In genomic region chr5:34335539-34336096, GRCm38 (mm10) we compare ENCODE assay signal across 9 mouse cellular contexts. TPM values are rescaled to one million over a fixed set of nuclear protein-coding genes. Genes with fewer than 3 reads are reported as not detected.
A peak's percentile ranks its signal among the peaks of the same experiment; 100 is the strongest.
DNase-seq lines count a peak whose midpoint lies in the region; ATAC-seq and TF ChIP-seq lines count a peak whose summit lies in the region.
"Had no signal": no experiment of that assay in that cellular context is flagged by ENCODE, and none has a peak within 500 bp of the region (broad histone marks: within the 10 kb centered on the region; RNA-seq: fewer than 3 reads in every experiment).

No protein-coding gene starts in this region.

- intact Hi-C loops in gastrocnemius, postnatal 14 days (cut with DNase I; ENCODE audit: low total_unique reads) = loop anchor here (10.0 kb wide), 1 partner anchor 131 kb away; no protein-coding TSS in a partner anchor

- H3K27me3 ChIP-seq in lung, embryonic 16.5 days (ENCODE audit: control insufficient read depth, insufficient read depth, low read depth, low read length) = no peaks in the 10 kb centered on the region
- H3K27me3 ChIP-seq in intestine, embryonic 14.5 days (replicated peaks; ENCODE audit: control insufficient read depth, insufficient read depth, low read length) = no peaks in the 10 kb centered on the region

- peak overlapping the region; percentile 99 for H3K9ac ChIP-seq in lung, embryonic 16.5 days (ENCODE audit: low read length)
- peak overlapping the region; percentile 98 for H3K9ac ChIP-seq in intestine, embryonic 14.5 days (ENCODE audit: low read length)

- TF ChIP-seq CTCF in cortical plate, adult 2 months (IDR thresholded peaks at IDR 0.05; ENCODE audit: extremely low read depth, insufficient read depth, low read length) = no peak

- peaks cover 11% of the 10 kb centered on the region for H3K4me1 ChIP-seq in lung, embryonic 16.5 days (replicated peaks; ENCODE audit: control insufficient read depth, insufficient read depth, low read length)
- H3K4me1 ChIP-seq in cortical plate, adult 2 months (ENCODE audit: control insufficient read depth, insufficient read depth, low read length) = peaks cover 3% of the 10 kb centered on the region; the same call in 1 of the 2 replicates
- H3K4me1 ChIP-seq in intestine, embryonic 14.5 days (replicated peaks; ENCODE audit: control insufficient read depth, insufficient read depth, low read length) = peaks cover 14% of the 10 kb centered on the region

- 1% methylated on average over 21 of the region's 21 CpGs for WGBS in lung, embryonic 16.5 days
- WGBS in intestine, embryonic 14.5 days = 1% methylated on average over 21 of the region's 21 CpGs

- peak overlapping the region; percentile 99 for H3K4me3 ChIP-seq in lung, embryonic 16.5 days (ENCODE audit: low read length)
- H3K4me3 ChIP-seq in cortical plate, adult 2 months (ENCODE audit: insufficient read depth, low read length) = peak overlapping the region; percentile 82
- H3K4me3 ChIP-seq in intestine, embryonic 14.5 days (ENCODE audit: low read depth, low read length) = peak overlapping the region; percentile 73

- ATAC-seq in lung, embryonic 16.5 days (ENCODE audit: low read depth) = peak; percentile 59
- no peak; the same call in none of the 2 replicates for ATAC-seq in intestine, embryonic 14.5 days (replicated peaks; ENCODE audit: low FRiP score, low TSS enrichment, low read depth)
- peak; percentile 19 for ATAC-seq in megakaryocyte-erythroid progenitor cell, adult 5-6 weeks (replicated peaks; ENCODE audit: low FRiP score, low TSS enrichment, poor library complexity, severe bottlenecking)

- H3K27ac ChIP-seq in lung, embryonic 16.5 days (ENCODE audit: low read length) = peak overlapping the region; percentile 94
- H3K27ac ChIP-seq in cortical plate, adult 2 months (ENCODE audit: insufficient read depth, low read length) = peak overlapping the region; percentile 76
- peak overlapping the region; percentile 88 for H3K27ac ChIP-seq in intestine, embryonic 14.5 days (ENCODE audit: low read depth)

- no peaks in the 10 kb centered on the region for H3K9me3 ChIP-seq in lung, embryonic 16.5 days (ENCODE audit: control insufficient read depth, low read length)
- no peaks in the 10 kb centered on the region for H3K9me3 ChIP-seq in intestine, embryonic 14.5 days (ENCODE audit: control insufficient read depth, low read length)

- peaks cover 4% of the 10 kb centered on the region; the same call in 1 of the 2 replicates for H3K36me3 ChIP-seq in lung, embryonic 16.5 days (ENCODE audit: control insufficient read depth, insufficient read depth, low read length)
- H3K36me3 ChIP-seq in intestine, embryonic 14.5 days (ENCODE audit: control insufficient read depth, insufficient read depth, low read length) = peaks cover 11% of the 10 kb centered on the region; the same call in 1 of the 2 replicates

- H3K4me2 ChIP-seq in lung, embryonic 16.5 days (ENCODE audit: low read depth, low read length) = peak overlapping the region; percentile 85
- peak overlapping the region; percentile 95 for H3K4me2 ChIP-seq in intestine, embryonic 14.5 days (ENCODE audit: low read length)

- no peak for DNase-seq in lung, postnatal 4 days
- DNase-seq in intestine, embryonic 14.5 days (ENCODE audit: low spot score) = no peak
- no peak for DNase-seq in ovary, adult 18-20 months (ENCODE audit: low spot score)
- no peak for DNase-seq in cerebellum, postnatal 10 days
- no peak for DNase-seq in gastrocnemius, postnatal 14 days

- TF ChIP-seq POLR2A in cortical plate, adult 2 months (IDR thresholded peaks at IDR 0.05; ENCODE audit: extremely low read depth, insufficient read depth, low read length) = no peak

RNA-seq across cellular contexts. Expression of gene Rnf4, which starts 0.5 kb away (rescaled TPM):
- 147 and 158 TPM in 2 replicates for polyA plus RNA-seq in lung, embryonic 16.5 days (2015; fragmentation: Nextera tagmentation; extraction: Ambion mirVana)
- 82.6 and 88.2 TPM in 2 replicates for polyA plus RNA-seq in cortical plate, adult 2 months (2012; rRNA removed)
- 172 and 197 TPM in 2 replicates for polyA plus RNA-seq in intestine, embryonic 14.5 days (2014; fragmentation: Nextera tagmentation; extraction: Ambion mirVana)
- 116 and 123 TPM in 2 replicates for total RNA-seq in megakaryocyte-erythroid progenitor cell, adult 5-6 weeks (2014; fragmentation: Nextera tagmentation)
- total RNA-seq in megakaryocyte-erythroid progenitor cell, adult 5-6 weeks (2017) = 112 and 149 TPM in 2 replicates
- total RNA-seq in gastrocnemius, postnatal 14 days (2021) = 10 to 100 TPM; 22.4 to 27.4 TPM

RNA-seq across cellular contexts. Expression of gene Fam193a, which starts 34.1 kb away (rescaled TPM):
- 10.3 and 12.7 TPM in 2 replicates for polyA plus RNA-seq in lung, embryonic 16.5 days (2015; fragmentation: Nextera tagmentation; extraction: Ambion mirVana)
- polyA plus RNA-seq in cortical plate, adult 2 months (2012; rRNA removed) = 32.7 and 42.0 TPM in 2 replicates
- polyA plus RNA-seq in intestine, embryonic 14.5 days (2014; fragmentation: Nextera tagmentation; extraction: Ambion mirVana) = 13.0 and 16.0 TPM in 2 replicates
- total RNA-seq in megakaryocyte-erythroid progenitor cell, adult 5-6 weeks (2014; fragmentation: Nextera tagmentation) = 33.6 and 42.2 TPM in 2 replicates
- 20.1 and 45.7 TPM in 2 replicates for total RNA-seq in megakaryocyte-erythroid progenitor cell, adult 5-6 weeks (2017)
- total RNA-seq in gastrocnemius, postnatal 14 days (2021) = 10 to 100 TPM; 14.0 to 16.3 TPM

RNA-seq across cellular contexts. Expression of gene Cfap99, which starts 47.2 kb away (rescaled TPM):
- 0.43 and 0.58 TPM in 2 replicates for polyA plus RNA-seq in lung, embryonic 16.5 days (2015; fragmentation: Nextera tagmentation; extraction: Ambion mirVana)
- 0.38 and 0.46 TPM in 2 replicates for polyA plus RNA-seq in cortical plate, adult 2 months (2012; rRNA removed)
- not detected in 2 replicates for polyA plus RNA-seq in intestine, embryonic 14.5 days (2014; fragmentation: Nextera tagmentation; extraction: Ambion mirVana)
- total RNA-seq in megakaryocyte-erythroid progenitor cell, adult 5-6 weeks (2014; fragmentation: Nextera tagmentation) = not detected in 2 replicates
- total RNA-seq in megakaryocyte-erythroid progenitor cell, adult 5-6 weeks (2017) = not detected in 2 replicates
- under 1 TPM in 1 of 2 experiments, not detected in 1; 0.16 TPM for total RNA-seq in gastrocnemius, postnatal 14 days (2021)
- total RNA-seq: gastrocnemius, postnatal 36 days had no signal

RNA-seq across cellular contexts. Expression of gene Zfyve28, which starts 47.4 kb away (rescaled TPM):
- 0.20 and 0.26 TPM in 2 replicates for polyA plus RNA-seq in lung, embryonic 16.5 days (2015; fragmentation: Nextera tagmentation; extraction: Ambion mirVana)
- polyA plus RNA-seq in cortical plate, adult 2 months (2012; rRNA removed) = 42.2 and 43.0 TPM in 2 replicates
- polyA plus RNA-seq in intestine, embryonic 14.5 days (2014; fragmentation: Nextera tagmentation; extraction: Ambion mirVana) = 0.27 and 0.55 TPM in 2 replicates
- total RNA-seq in megakaryocyte-erythroid progenitor cell, adult 5-6 weeks (2014; fragmentation: Nextera tagmentation) = not detected in 2 replicates
- not detected in 2 replicates for total RNA-seq in megakaryocyte-erythroid progenitor cell, adult 5-6 weeks (2017)
- total RNA-seq in gastrocnemius, postnatal 14 days (2021) = 1 to 10 TPM in 1 of 2 experiments, under 1 TPM in 1; 0.66 to 1.2 TPM
